Mouse (Mus musculus) heart, postnatal 0 days (tissue): Measurements from ENCODE around the gene Insyn1. TPM values are rescaled to one million over a fixed set of nuclear protein-coding genes. Genes with fewer than 3 reads are reported as not detected.

Experiments used
- ATAC-seq: fragments of 200-750 bp; cut with Nextera tagmentation; 2 replicates; pipeline ENCODE4 v1.8.0; 2017; ENCODE audit warnings: low read depth, moderate number of reproducible peaks, moderate library complexity; ENCODE audit not compliant: insufficient read depth
- DNase-seq: peaks from one replicate; pipeline ENCODE4 v3.0.0-alpha.2; 2016; ENCODE audit warnings: low spot score
- H3K27ac ChIP-seq: fragments of 300-500 bp; sonication (generic); 2 replicates; pipeline ENCODE4 v1.5.1; 2014; ENCODE audit warnings: low read depth, mild to moderate bottlenecking
- H3K27me3 ChIP-seq: fragments of 300-500 bp; sonication (generic); 2 replicates; pipeline ENCODE4 v1.6.1; 2014; ENCODE audit warnings: low read length, mixed read lengths; ENCODE audit not compliant: control insufficient read depth, insufficient read depth
- H3K36me3 ChIP-seq: fragments of 300-500 bp; sonication (generic); replicated peaks from 2 replicates; pipeline ENCODE4 v1.6.1; 2014; ENCODE audit warnings: low read length, mixed read lengths; ENCODE audit not compliant: control insufficient read depth, insufficient read depth
- H3K4me1 ChIP-seq: fragments of 300-500 bp; sonication (generic); 2 replicates; pipeline ENCODE4 v1.6.1; 2014; ENCODE audit warnings: antibody characterized with exemption; ENCODE audit not compliant: control insufficient read depth, insufficient read depth
- H3K4me2 ChIP-seq: fragments of 300-500 bp; sonication (generic); 2 replicates; pipeline ENCODE4 v1.6.1; 2014; ENCODE audit warnings: low read depth, mild to moderate bottlenecking, low read length, moderate library complexity
- H3K4me3 ChIP-seq: fragments of 300-500 bp; sonication (generic); 2 replicates; pipeline ENCODE4 v1.5.1; 2014; ENCODE audit warnings: low read depth, low read length
- H3K9ac ChIP-seq: fragments of 300-500 bp; sonication (generic); replicated peaks from 2 replicates; pipeline ENCODE4 v1.6.1; 2014; ENCODE audit warnings: low read depth, low read length, mixed read lengths
- H3K9me3 ChIP-seq: fragments of 300-500 bp; sonication (generic); replicated peaks from 2 replicates; pipeline ENCODE4 v1.6.1; 2016; ENCODE audit warnings: low read length; ENCODE audit not compliant: control insufficient read depth
- CTCF ChIP-seq: IDR thresholded peaks from 2 replicates; pipeline ENCODE4 v1.5.1; 2016; ENCODE audit warnings: antibody characterized with exemption, control low read depth, low read depth
- EP300 ChIP-seq: IDR thresholded peaks from 2 replicates; pipeline ENCODE4 v1.6.1; 2016; ENCODE audit warnings: antibody characterized with exemption, low read depth
- WGBS: fragments of 180-500 bp; shearing (Covaris S2); extraction: QIAGEN DNeasy Blood & Tissue Kit; methylation state at CpG from one replicate; pipeline ENCODE4 v1.1.7; 2014; 5-methylcytosine and 5-hydroxymethylcytosine counted together
- polyA plus RNA-seq: library from polyadenylated mRNA; unstranded; fragments of >200 nt; fragmentation: Nextera tagmentation; extraction: Ambion mirVana; gene quantifications from 2 replicates; pipeline ENCODE4 v1.2.1, GENCODE M21; 2015
- total RNA-seq: library from RNA; depleted of rRNA; stranded (reverse); fragments of >200 nt; gene quantifications from 2 replicates; pipeline ENCODE4 v1.2.3, GENCODE M21; 2014; ENCODE audit warnings: low replicate concordance

Gene Insyn1
- total and polyA plus RNA-seq, 2 experiments from 2014 or later = 0.77 to 9.6 TPM

DNA sequence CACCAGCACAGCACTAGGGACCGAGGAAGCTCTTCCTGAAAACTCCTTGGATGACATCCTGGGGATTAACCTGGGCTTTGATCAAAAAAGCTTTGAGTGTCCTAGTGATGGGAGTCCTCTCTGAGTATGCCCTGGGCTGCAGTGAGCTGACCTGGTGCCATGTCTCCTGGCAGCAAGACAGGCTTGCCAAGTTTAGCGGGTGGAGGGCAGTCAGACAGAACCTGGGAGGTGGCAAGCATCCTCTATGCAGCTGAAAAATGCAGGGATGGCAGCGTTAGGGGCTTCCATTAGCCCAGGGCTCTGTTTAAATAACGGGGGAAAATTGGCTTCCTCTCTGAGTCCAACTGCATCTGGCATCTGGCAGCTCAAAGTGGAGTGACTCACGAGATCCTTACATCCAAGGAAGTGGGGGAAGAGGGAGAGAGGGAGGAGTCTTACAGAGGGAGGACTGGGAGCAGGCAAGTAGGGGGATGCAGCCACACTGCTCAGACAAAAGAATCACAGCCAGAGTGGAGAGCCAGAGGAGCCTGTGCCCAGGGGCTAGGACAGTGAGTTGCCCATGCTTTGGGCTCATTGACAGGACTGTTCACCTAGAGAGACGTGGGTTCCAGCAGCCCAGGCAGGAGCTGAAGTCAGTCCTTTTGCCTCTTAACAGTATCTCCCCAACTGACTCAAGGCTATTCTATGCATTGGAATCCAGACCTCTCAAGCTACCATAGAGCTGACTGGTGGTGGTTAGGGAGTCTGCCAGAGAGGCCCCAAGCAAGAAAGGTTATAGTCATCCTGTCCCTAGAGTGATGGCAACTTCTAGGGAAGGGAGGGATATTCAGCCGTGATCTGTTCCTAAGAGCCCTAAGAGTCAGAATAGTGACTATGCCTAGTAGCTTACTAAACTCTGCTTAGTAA, 46.0 kb upstream of the Insyn1 start:
- Histone ChIP-seq H3K9ac (no peak overlapping the region), H3K36me3 (no peaks in the 10 kb centered on the region), H3K27me3 (no peaks in the 10 kb centered on the region), H3K4me2 (no peak overlapping the region), H3K9me3 (no peaks in the 10 kb centered on the region), H3K4me1 (peaks cover 7% of the 10 kb centered on the region; the same call in 1 of the 2 replicates), H3K4me3 (no peak overlapping the region), H3K27ac (no peak overlapping the region)
- 41% methylated on average over 7 of the region's 7 CpGs for WGBS
- DNase-seq (peak; percentile 12), ATAC-seq (peak; percentile 33; the same call in 1 of the 2 replicates)
- no peak for TF ChIP-seq CTCF
- TF ChIP-seq EP300 = no peak

- ATAC-seq (no peak), DNase-seq (no peak)
- Histone ChIP-seq H3K4me1 (peaks cover 11% of the 10 kb centered on the region; the same call in 1 of the 2 replicates), H3K27ac (no peak overlapping the region), H3K27me3 (no peaks in the 10 kb centered on the region), H3K9ac (no peak overlapping the region), H3K9me3 (no peaks in the 10 kb centered on the region), H3K4me2 (no peak overlapping the region), H3K4me3 (no peak overlapping the region), H3K36me3 (no peaks in the 10 kb centered on the region)
- 91% methylated on average over 3 of the region's 3 CpGs for WGBS
- no peak for TF ChIP-seq CTCF
- no peak for TF ChIP-seq EP300
These were observed 45.3 kb upstream of the Insyn1 start for GRCm38 (mm10) chr9:58443061-58443460.

DNA sequence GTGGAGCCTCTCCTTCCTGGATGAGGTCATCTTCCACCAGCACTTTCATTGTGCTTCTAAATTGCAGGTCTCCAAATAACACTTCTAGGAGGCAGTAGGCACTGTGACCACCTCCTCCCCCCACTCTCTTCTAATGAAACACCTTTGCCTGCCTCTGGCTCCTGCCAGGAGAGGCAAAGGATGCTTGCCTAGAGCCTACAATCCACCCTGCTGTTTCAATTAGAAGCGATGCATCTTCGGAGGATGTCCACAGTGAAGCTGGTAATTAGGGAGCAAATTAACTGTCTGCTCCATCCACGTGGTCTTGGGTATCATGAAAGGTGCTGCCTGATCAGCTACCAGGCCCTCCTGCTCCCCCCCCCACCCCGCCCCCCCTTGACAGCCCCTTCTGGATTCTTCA, 41.6 kb upstream of the Insyn1 start:
- TF ChIP-seq CTCF (no peak), EP300 (no peak)
- H3K4me2 ChIP-seq = no peak overlapping the region
- 48% methylated on average over 4 of the region's 4 CpGs for WGBS
- no peaks in the 10 kb centered on the region for H3K27me3 ChIP-seq
- DNase-seq (no peak), ATAC-seq (no peak)
- H3K27ac ChIP-seq = no peak overlapping the region
- peaks cover 17% of the 10 kb centered on the region; the same call in 1 of the 2 replicates for H3K4me1 ChIP-seq
- no peak overlapping the region for H3K9ac ChIP-seq
- H3K36me3 ChIP-seq = no peaks in the 10 kb centered on the region
- H3K4me3 ChIP-seq = no peak overlapping the region
- no peaks in the 10 kb centered on the region for H3K9me3 ChIP-seq

GRCm38 (mm10) chr9:58447997-58448595, 40.3 kb upstream of the Insyn1 start:
- H3K36me3 ChIP-seq = no peaks in the 10 kb centered on the region
- no peaks in the 10 kb centered on the region for H3K27me3 ChIP-seq
- H3K9me3 ChIP-seq = no peaks in the 10 kb centered on the region
- ATAC-seq = peak; percentile 17; the same call in 1 of the 2 replicates
- 45% methylated on average over 12 of the region's 12 CpGs for WGBS
- H3K27ac ChIP-seq = no peak overlapping the region
- peak; percentile 33 for DNase-seq
- H3K4me2 ChIP-seq = no peak overlapping the region
- no peak for TF ChIP-seq CTCF
- TF ChIP-seq EP300 = no peak
- peaks cover 9% of the 10 kb centered on the region; the same call in 1 of the 2 replicates for H3K4me1 ChIP-seq
- no peak overlapping the region for H3K9ac ChIP-seq
- H3K4me3 ChIP-seq = no peak overlapping the region

DNA sequence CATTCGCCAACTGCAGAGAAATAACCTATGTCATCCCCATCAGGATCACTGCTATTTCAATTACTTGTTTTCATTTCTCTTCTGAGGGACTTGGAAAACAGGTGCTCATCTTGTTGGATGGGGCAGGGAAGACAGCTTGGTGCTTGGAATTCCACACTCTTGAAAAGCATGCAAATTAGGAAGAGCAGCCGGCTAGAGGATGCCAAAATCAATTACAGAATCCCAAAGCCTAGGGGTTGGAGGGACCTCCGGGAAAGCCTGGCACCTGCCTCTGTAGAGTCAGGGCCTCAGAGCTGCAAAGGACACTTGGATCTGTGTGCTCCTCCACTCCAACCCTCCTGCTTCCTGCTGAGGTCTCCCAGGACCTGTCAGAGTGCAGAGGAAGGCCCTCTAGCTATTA, 38.9 kb upstream of the Insyn1 start:
- ATAC-seq = no peak
- no peak overlapping the region for H3K4me2 ChIP-seq
- H3K9me3 ChIP-seq = no peaks in the 10 kb centered on the region
- no peak overlapping the region for H3K9ac ChIP-seq
- no peak for TF ChIP-seq CTCF
- TF ChIP-seq EP300 = no peak
- no peaks in the 10 kb centered on the region for H3K27me3 ChIP-seq
- peaks cover 9% of the 10 kb centered on the region; the same call in 1 of the 2 replicates for H3K4me1 ChIP-seq
- no peak overlapping the region for H3K27ac ChIP-seq
- no peaks in the 10 kb centered on the region for H3K36me3 ChIP-seq
- WGBS = 58% methylated on average over 3 of the region's 3 CpGs
- no peak for DNase-seq
- no peak overlapping the region for H3K4me3 ChIP-seq
